Mouse (Mus musculus) kidney, adult 2 months (tissue): Measurements from ENCODE around the gene Oas1e. TPM values are rescaled to one million over a fixed set of nuclear protein-coding genes. Genes with fewer than 3 reads are reported as not detected.

ENCODE experiments used
- DNase-seq: peaks from one replicate; pipeline ENCODE4 v3.0.0; 2021
- H3K27ac ChIP-seq: fragments of 200-500 bp; 2 replicates; pipeline ENCODE4 v1.5.1; 2012; ENCODE audit warnings: low read depth, low read length, control low read depth, inconsistent platforms; ENCODE audit not compliant: insufficient read depth
- H3K27me3 ChIP-seq: fragments of 200-500 bp; replicated peaks from 2 replicates; pipeline ENCODE4 v1.6.1; 2012; ENCODE audit warnings: mild to moderate bottlenecking, moderate library complexity, low read length, inconsistent platforms; ENCODE audit not compliant: control insufficient read depth, insufficient read depth
- H3K36me3 ChIP-seq: fragments of 200-500 bp; 2 replicates; pipeline ENCODE4 v1.6.1; 2012; ENCODE audit warnings: mild to moderate bottlenecking, moderate library complexity, low read length, inconsistent platforms; ENCODE audit not compliant: control insufficient read depth, insufficient read depth
- H3K4me1 ChIP-seq: fragments of 200-500 bp; 2 replicates; pipeline ENCODE4 v1.6.1; 2011; ENCODE audit warnings: low read length; ENCODE audit not compliant: control insufficient read depth, insufficient read depth
- H3K4me3 ChIP-seq: fragments of 200-500 bp; 2 replicates; pipeline ENCODE4 v1.5.1; 2011; ENCODE audit warnings: mild to moderate bottlenecking, low read depth, low read length, control low read depth; ENCODE audit not compliant: insufficient read depth
- CTCF ChIP-seq: fragments of 200-500 bp; conservative IDR thresholded peaks from 2 replicates; pipeline ENCODE4 v1.5.1; 2011; ENCODE audit warnings: low read depth, mild to moderate bottlenecking, control low read depth, low read length, moderate library complexity, mixed read lengths; ENCODE audit not compliant: insufficient read depth, insufficient read length
- POLR2A ChIP-seq: fragments of 200-500 bp; IDR thresholded peaks from one replicate; pipeline ENCODE4 v1.6.1; 2011; ENCODE audit warnings: low read depth, low read length, control low read depth
- WGBS: fragments of 180-500 bp; shearing (Covaris S2); methylation state at CpG from one replicate; pipeline ENCODE4 v1.1.7; 2018; 5-methylcytosine and 5-hydroxymethylcytosine counted together
- polyA plus RNA-seq: library from polyadenylated mRNA; depleted of rRNA; stranded (reverse); fragments of >200 nt; gene quantifications from 2 replicates; pipeline ENCODE4 v1.2.3, GENCODE M21; 2012

Gene Oas1e
- polyA plus RNA-seq, 1 experiment, result not detected

DNA sequence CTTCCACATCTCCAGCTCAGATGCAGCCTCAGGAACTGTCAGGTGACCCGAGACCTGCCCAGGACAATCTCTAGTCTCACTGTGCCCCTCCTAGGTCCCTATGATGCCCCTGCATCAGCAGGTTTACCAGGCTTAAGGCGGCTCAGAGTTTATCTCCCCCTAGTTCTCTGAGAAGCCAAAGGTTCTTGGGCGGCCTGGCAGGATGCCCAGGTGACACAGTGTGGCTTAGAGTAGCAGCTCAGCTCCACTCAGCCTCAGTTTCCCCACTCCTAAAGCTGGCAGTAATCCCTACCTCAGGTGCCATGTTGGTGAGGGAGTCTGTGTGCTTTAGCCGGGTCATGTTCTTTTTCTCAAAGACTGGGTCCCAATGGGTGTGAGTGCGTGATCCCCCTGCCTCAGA is 18.5 kb downstream of the Oas1e start:
- WGBS, result 79% methylated on average over 5 of the region's 5 CpGs
- no peak for DNase-seq
- Histone ChIP-seq H3K27ac (no peak overlapping the region), H3K27me3 (no peaks in the 10 kb centered on the region), H3K36me3 (no peaks in the 10 kb centered on the region), H3K4me3 (no peak overlapping the region), H3K4me1 (no peaks in the 10 kb centered on the region)
- TF ChIP-seq POLR2A, result no peak
- no peak for TF ChIP-seq CTCF

GRCm38 (mm10) chr5:120775287-120775985 is 19.9 kb downstream of the Oas1e start:
- WGBS, result 78% methylated on average over 14 of the region's 14 CpGs
- Histone ChIP-seq H3K4me3 (no peak overlapping the region), H3K27ac (no peak overlapping the region), H3K36me3 (no peaks in the 10 kb centered on the region), H3K27me3 (no peaks in the 10 kb centered on the region), H3K4me1 (no peaks in the 10 kb centered on the region)
- DNase-seq, result no peak
- TF ChIP-seq CTCF, result no peak
- no peak for TF ChIP-seq POLR2A

DNA sequence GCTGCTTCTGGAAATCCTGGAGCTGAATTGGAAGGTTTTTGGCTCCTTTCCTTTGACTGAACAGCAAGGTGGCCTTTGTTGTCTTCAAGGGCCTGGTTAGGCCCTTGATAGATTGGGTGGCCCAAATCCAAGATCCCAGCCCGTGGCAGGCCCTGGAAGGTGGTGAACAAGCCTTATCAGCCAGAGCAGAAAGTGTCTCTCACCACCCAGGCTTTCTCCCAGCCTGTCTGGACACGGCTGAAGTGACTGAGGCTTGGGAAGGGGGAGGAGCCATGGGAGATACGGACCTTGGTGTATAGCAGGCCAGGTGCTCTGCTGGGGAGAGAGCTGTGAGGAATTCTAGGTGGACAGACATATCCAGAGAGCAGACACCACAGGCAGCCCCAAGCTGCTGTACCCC is 25.9 kb downstream of the Oas1e start:
- no peak for DNase-seq
- Histone ChIP-seq H3K27me3 (no peaks in the 10 kb centered on the region), H3K36me3 (no peaks in the 10 kb centered on the region), H3K4me3 (no peak overlapping the region), H3K4me1 (no peaks in the 10 kb centered on the region), H3K27ac (no peak overlapping the region)
- WGBS, result 75% methylated on average over 3 of the region's 3 CpGs
- TF ChIP-seq POLR2A (no peak), CTCF (no peak)

DNA sequence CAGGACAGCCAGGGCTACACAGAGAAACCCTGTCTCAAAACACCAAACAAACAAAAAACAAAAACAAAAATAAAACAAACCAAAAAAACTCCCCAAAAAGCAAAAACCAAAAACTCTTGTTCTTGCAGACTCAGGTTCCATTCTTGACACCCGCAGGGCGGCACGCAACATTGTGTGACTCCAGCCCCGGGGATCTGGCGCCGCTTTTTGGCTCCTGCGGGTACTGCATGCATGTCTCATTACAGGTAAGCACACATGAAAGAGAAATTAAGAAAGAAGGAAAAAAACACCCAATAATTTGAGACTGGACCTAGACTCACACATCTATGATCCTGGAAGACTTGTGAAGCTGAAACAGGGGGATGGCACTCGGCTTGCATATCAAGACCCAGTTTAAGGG is 30.3 kb downstream of the Oas1e start:
- Histone ChIP-seq H3K27ac (no peak overlapping the region), H3K4me3 (no peak overlapping the region), H3K4me1 (no peaks in the 10 kb centered on the region), H3K27me3 (no peaks in the 10 kb centered on the region), H3K36me3 (no peaks in the 10 kb centered on the region)
- 70% methylated on average over 8 of the region's 8 CpGs for WGBS
- DNase-seq, result no peak
- TF ChIP-seq POLR2A (no peak), CTCF (no peak)

- whole genome bisulfite sequencing, result 40% methylated on average over 6 of the region's 6 CpGs
- H3K27ac ChIP-seq, result no peak overlapping the region
- DNase-seq, result no peak
- H3K27me3 ChIP-seq, result no peaks in the 10 kb centered on the region
- no peaks in the 10 kb centered on the region for H3K36me3 ChIP-seq
- no peak overlapping the region for H3K4me3 ChIP-seq
- TF ChIP-seq POLR2A (no peak), CTCF (no peak)
- no peaks in the 10 kb centered on the region for H3K4me1 ChIP-seq
Observed at GRCm38 (mm10) chr5:120761901-120762300, 33.4 kb downstream of the Oas1e start.

- no peak for TF ChIP-seq CTCF
- no peak for TF ChIP-seq POLR2A
Observed at GRCm38 (mm10) chr5:120754215-120754614, 41.1 kb downstream of the Oas1e start.

GRCm38 (mm10) chr5:120752786-120753185 is 42.5 kb downstream of the Oas1e start:
- H3K36me3 ChIP-seq, result no peaks in the 10 kb centered on the region
- 81% methylated on average over 3 of the region's 3 CpGs for WGBS
- TF ChIP-seq CTCF (no peak), POLR2A (no peak)
- no peak overlapping the region for H3K4me3 ChIP-seq
- DNase-seq, result no peak
- no peaks in the 10 kb centered on the region for H3K4me1 ChIP-seq
- no peaks in the 10 kb centered on the region for H3K27me3 ChIP-seq
- no peak overlapping the region for H3K27ac ChIP-seq

More at GRCm38 (mm10) chr5:120754215-120754614, 41.1 kb downstream of the Oas1e start:
- H3K36me3 ChIP-seq, result no peaks in the 10 kb centered on the region
- no peak for DNase-seq
- H3K4me3 ChIP-seq, result no peak overlapping the region
- no peak overlapping the region for H3K27ac ChIP-seq
- 88% methylated on average over 4 of the region's 4 CpGs for WGBS
- H3K27me3 ChIP-seq, result no peaks in the 10 kb centered on the region
- H3K4me1 ChIP-seq, result no peaks in the 10 kb centered on the region

DNA sequence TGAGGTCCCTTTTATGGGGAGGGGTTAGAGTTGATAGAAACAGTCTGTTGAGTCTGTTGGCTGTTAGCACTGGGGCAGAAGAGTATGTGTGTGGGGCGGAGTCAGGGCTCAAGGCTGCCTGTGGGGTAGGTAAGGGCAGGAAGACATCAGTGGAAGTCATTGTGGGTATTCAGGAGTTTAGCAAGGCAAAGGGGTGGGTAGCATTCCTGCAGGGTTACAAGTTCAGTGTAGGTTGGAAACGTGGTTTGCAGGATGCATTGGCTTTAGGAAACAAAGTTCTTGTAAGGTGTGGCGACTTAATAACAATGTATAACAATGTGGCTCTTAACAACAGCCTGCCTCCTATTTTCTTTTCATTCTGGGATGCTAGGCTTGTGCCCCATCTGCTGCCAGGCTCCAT is 44.1 kb downstream of the Oas1e start:
- H3K27ac ChIP-seq, result no peak overlapping the region
- no peaks in the 10 kb centered on the region for H3K36me3 ChIP-seq
- DNase-seq, result no peak
- H3K27me3 ChIP-seq, result no peaks in the 10 kb centered on the region
- no peak overlapping the region for H3K4me3 ChIP-seq
- no peaks in the 10 kb centered on the region for H3K4me1 ChIP-seq
- TF ChIP-seq POLR2A, result no peak
- TF ChIP-seq CTCF, result no peak
- WGBS, result 81% methylated on average over 3 of the region's 3 CpGs
